Mouse (Mus musculus) brown adipose tissue, adult 24 weeks (tissue): ENCODE results near the gene Bnip2. TPM values are rescaled to one million over a fixed set of nuclear protein-coding genes. Genes with fewer than 3 reads are reported as not detected.

ENCODE experiments used
- H3K27ac ChIP-seq: fragments of 200-500 bp; replicated peaks from 2 replicates; pipeline ENCODE4 v1.5.1; 2012; ENCODE audit warnings: low read depth, mild to moderate bottlenecking, low read length
- H3K4me1 ChIP-seq: fragments of 200-500 bp; 2 replicates; pipeline ENCODE4 v1.6.1; 2012; ENCODE audit warnings: low read length, mixed read lengths; ENCODE audit not compliant: control insufficient read depth, insufficient read depth, insufficient read length
- H3K4me3 ChIP-seq: fragments of 200-500 bp; 2 replicates; pipeline ENCODE4 v1.5.1; 2012; ENCODE audit warnings: low read depth, mild to moderate bottlenecking, low read length, moderate library complexity; ENCODE audit not compliant: insufficient read depth
- polyA plus RNA-seq: library from polyadenylated mRNA; stranded (reverse); fragments of >200 nt; gene quantifications from 2 replicates; pipeline ENCODE4 v1.2.4, GENCODE M21; 2012; ENCODE audit not compliant: missing spikeins, insufficient read depth, insufficient read length

Bnip2 gene
- polyA plus RNA-seq, 1 experiment = 68.1 TPM

DNA sequence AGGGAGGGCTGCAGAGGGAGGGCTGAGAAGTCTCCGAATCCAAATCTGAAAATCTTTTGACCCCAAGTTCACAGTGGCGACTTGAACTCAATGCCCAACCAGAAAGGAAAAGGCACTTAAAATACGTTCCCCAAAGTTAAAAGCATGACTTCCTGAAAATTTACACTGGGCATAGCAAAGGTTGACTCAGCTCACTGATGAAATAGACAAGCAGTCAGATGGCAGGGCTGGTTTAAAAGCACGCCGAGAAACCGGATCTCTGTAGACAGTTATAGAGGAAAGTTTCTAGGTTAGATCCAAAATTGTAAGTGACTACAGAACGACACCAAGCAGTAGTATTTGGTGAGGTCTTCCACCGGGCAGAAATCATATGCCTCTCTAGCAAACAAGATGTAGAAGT, 60.6 kb downstream of the Bnip2 start:
- Histone ChIP-seq H3K4me1 (no peaks in the 10 kb centered on the region), H3K27ac (no peak overlapping the region)

GRCm38 (mm10) chr9:70052730-70053129, 63.5 kb downstream of the Bnip2 start:
- Histone ChIP-seq H3K4me3 (no peak overlapping the region), H3K27ac (no peak overlapping the region), H3K4me1 (no peaks in the 10 kb centered on the region)

More for the DNA sequence above, 60.6 kb downstream of the Bnip2 start:
- H3K4me3 ChIP-seq = no peak overlapping the region

DNA sequence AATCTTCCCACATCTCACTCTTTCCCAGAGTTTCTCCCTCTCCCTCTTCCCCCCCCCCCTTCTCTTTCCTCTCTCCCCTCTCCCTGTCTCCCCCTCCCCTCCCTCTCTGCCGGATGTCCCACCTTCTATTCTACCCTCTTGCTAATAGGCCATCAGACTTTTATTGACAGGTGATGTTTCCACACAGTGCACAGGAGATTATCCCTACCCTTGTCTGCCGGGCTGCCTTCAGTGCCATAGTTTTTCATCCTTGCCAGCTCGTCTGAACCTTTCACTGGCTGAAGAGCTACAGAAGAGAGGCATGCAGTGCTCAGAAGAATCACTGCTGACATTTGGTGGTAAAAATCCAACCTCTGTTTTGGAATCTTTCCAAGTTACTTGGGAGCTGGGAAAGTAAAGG, 64.1 kb downstream of the Bnip2 start:
- no peaks in the 10 kb centered on the region for H3K4me1 ChIP-seq
- H3K27ac ChIP-seq = no peak overlapping the region
- H3K4me3 ChIP-seq = no peak overlapping the region

Other genes starting within 250 kb of the Bnip2 start
- not detected in 2 replicates for gene Foxb1, start 228.5 kb upstream of the Bnip2 start, polyA plus RNA-seq
- 107 and 119 TPM in 2 replicates for gene Gtf2a2, start 23.1 kb downstream of the Bnip2 start, polyA plus RNA-seq
- not detected in 2 replicates for gene Gcnt3, start 48.6 kb downstream of the Bnip2 start, polyA plus RNA-seq
- gene Fam81a, start 153.1 kb downstream of the Bnip2 start, polyA plus RNA-seq = not detected in 2 replicates
- gene Myo1e, start 217.9 kb downstream of the Bnip2 start, polyA plus RNA-seq = 2.0 and 2.9 TPM in 2 replicates